12 mouse cellular contexts compared by ENCODE assay signal in the genomic region with DNA sequence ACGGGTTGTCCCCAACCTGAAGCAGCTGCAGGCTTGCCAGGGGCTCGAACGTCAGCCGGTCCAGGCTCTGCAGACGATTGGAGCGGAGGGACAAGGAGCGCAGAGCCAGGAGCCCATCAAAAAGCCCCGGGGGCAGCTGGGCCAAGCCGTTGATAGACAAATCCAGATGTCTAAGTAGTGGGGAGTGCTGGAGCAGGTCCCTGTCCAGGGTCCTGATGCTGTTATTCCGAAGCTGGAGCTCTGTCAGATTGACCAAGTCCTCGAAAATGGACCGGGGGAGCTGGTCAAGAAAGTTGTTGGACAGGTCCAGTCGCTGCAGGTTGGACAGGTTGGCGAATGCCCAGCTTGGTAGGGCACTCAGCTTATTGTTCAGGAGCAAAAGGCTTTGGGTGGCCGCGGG. TPM values are rescaled to one million over a fixed set of nuclear protein-coding genes. Genes with fewer than 3 reads are reported as not detected.
DNase-seq lines count a peak whose midpoint lies in the region; ATAC-seq and TF ChIP-seq lines count a peak whose summit lies in the region.
"Had no signal": no experiment of that assay in that cellular context is flagged by ENCODE, and none has a peak within 500 bp of the region (broad histone marks: within the 10 kb centered on the region; RNA-seq: fewer than 3 reads in every experiment).

No protein-coding gene starts in this region.

- intact Hi-C loops in left cerebral cortex, adult 2 months (cut with DNase I), result no loop called here

- no peaks in the 10 kb centered on the region for H3K4me1 ChIP-seq in intestine, embryonic 14.5 days (replicated peaks; ENCODE audit: control insufficient read depth, insufficient read depth, low read length)
- H3K4me1 ChIP-seq in intestine, postnatal 0 days (replicated peaks; ENCODE audit: control insufficient read depth, insufficient read depth, low read length), result no peaks in the 10 kb centered on the region
- H3K4me1 ChIP-seq in embryonic facial prominence, embryonic 14.5 days (ENCODE audit: control insufficient read depth, insufficient read depth, low read length), result no peaks in the 10 kb centered on the region
- H3K4me1 ChIP-seq: liver, embryonic 13.5 days had no signal

- no peak overlapping the region for H3K9ac ChIP-seq in intestine, embryonic 14.5 days (ENCODE audit: low read length)
- H3K9ac ChIP-seq in intestine, postnatal 0 days (ENCODE audit: low read depth, low read length), result no peak overlapping the region
- no peak overlapping the region for H3K9ac ChIP-seq in embryonic facial prominence, embryonic 14.5 days (ENCODE audit: low read depth, low read length)
- H3K9ac ChIP-seq: forebrain, embryonic 15.5 days; hindbrain, embryonic 15.5 days; liver, embryonic 13.5 days had no signal

- H3K27me3 ChIP-seq in intestine, embryonic 14.5 days (replicated peaks; ENCODE audit: control insufficient read depth, insufficient read depth, low read length), result no peaks in the 10 kb centered on the region
- H3K27me3 ChIP-seq in intestine, postnatal 0 days (replicated peaks; ENCODE audit: control insufficient read depth, insufficient read depth, low read length), result 0 out of 2 replicates have a peak, but pooled peaks cover 8% of the 10 kb centered on the region
- no peaks in the 10 kb centered on the region; the same call in 1 of the 2 replicates for H3K27me3 ChIP-seq in embryonic facial prominence, embryonic 14.5 days (replicated peaks; ENCODE audit: control insufficient read depth, insufficient read depth, low read length)
- H3K27me3 ChIP-seq: forebrain, embryonic 15.5 days; hindbrain, embryonic 15.5 days had no signal

- peak; percentile 81 for DNase-seq in intestine, embryonic 14.5 days (ENCODE audit: low spot score)
- DNase-seq in NIH3T3 (ENCODE audit: low read depth), result peak; percentile 80
- peak; percentile 76 for DNase-seq in embryonic facial prominence, embryonic 14.5 days (ENCODE audit: low spot score)
- DNase-seq in lung, postnatal 4 days, result peak; percentile 49 to 59
- no peak for DNase-seq in left cerebral cortex, adult 2 months (ENCODE audit: extremely low spot score in 1 of 2, low spot score in 2 of 2)
- DNase-seq in c-Kit-positive CD71-positive TER-119-positive erythroid progenitor cells, embryonic 14.5 days (ENCODE audit: low spot score), result no peak
- DNase-seq in natural killer cell, adult 2 months (ENCODE audit: low spot score in 2 of 2), result no peak
- DNase-seq: cerebellum, adult 11-12 months; liver, embryonic 13.5 days had no signal

- no peak for TF ChIP-seq CTCF in intestine, postnatal 0 days (IDR thresholded peaks at IDR 0.05; ENCODE audit: low read depth)
- TF ChIP-seq CTCF in left cerebral cortex, adult 2 months (IDR thresholded peaks at IDR 0.05), result no peak

- no peak overlapping the region for H3K4me3 ChIP-seq in intestine, embryonic 14.5 days (ENCODE audit: low read depth, low read length)
- H3K4me3 ChIP-seq in intestine, postnatal 0 days (ENCODE audit: low read depth, low read length), result no peak overlapping the region
- no peak overlapping the region for H3K4me3 ChIP-seq in embryonic facial prominence, embryonic 14.5 days (ENCODE audit: low read depth, low read length)
- no peak overlapping the region for H3K4me3 ChIP-seq in left cerebral cortex, adult 2 months
- H3K4me3 ChIP-seq: forebrain, embryonic 15.5 days; hindbrain, embryonic 15.5 days; liver, embryonic 13.5 days had no signal

- H3K9me3 ChIP-seq in intestine, embryonic 14.5 days (ENCODE audit: control insufficient read depth, low read length), result no peaks in the 10 kb centered on the region
- H3K9me3 ChIP-seq in intestine, postnatal 0 days (ENCODE audit: control insufficient read depth), result no peaks in the 10 kb centered on the region
- H3K9me3 ChIP-seq in embryonic facial prominence, embryonic 14.5 days (ENCODE audit: control insufficient read depth, low read length), result no peaks in the 10 kb centered on the region; the same call in 1 of the 2 replicates
- H3K9me3 ChIP-seq: forebrain, embryonic 15.5 days; hindbrain, embryonic 15.5 days; liver, embryonic 13.5 days had no signal

- WGBS in intestine, embryonic 14.5 days, result 31% methylated on average over 16 of the region's 16 CpGs
- 36% methylated on average over 16 of the region's 16 CpGs for WGBS in intestine, postnatal 0 days
- WGBS in embryonic facial prominence, embryonic 14.5 days, result 21% methylated on average over 16 of the region's 16 CpGs

- no peaks in the 10 kb centered on the region for H3K36me3 ChIP-seq in intestine, embryonic 14.5 days (ENCODE audit: control insufficient read depth, insufficient read depth, low read length)
- no peaks in the 10 kb centered on the region for H3K36me3 ChIP-seq in intestine, postnatal 0 days (ENCODE audit: control insufficient read depth, insufficient read depth)
- H3K36me3 ChIP-seq in embryonic facial prominence, embryonic 14.5 days (ENCODE audit: control insufficient read depth, insufficient read depth, low read length), result no peaks in the 10 kb centered on the region
- H3K36me3 ChIP-seq: forebrain, embryonic 15.5 days; liver, embryonic 13.5 days had no signal

- ATAC-seq in intestine, embryonic 14.5 days (replicated peaks; ENCODE audit: low FRiP score, low TSS enrichment, low read depth), result no peak
- no peak for ATAC-seq in intestine, postnatal 0 days
- ATAC-seq in embryonic facial prominence, embryonic 14.5 days (ENCODE audit: low read depth), result no peak
- ATAC-seq: forebrain, embryonic 15.5 days had no signal

- H3K27ac ChIP-seq in intestine, embryonic 14.5 days (ENCODE audit: low read depth), result no peak overlapping the region
- H3K27ac ChIP-seq in intestine, postnatal 0 days (ENCODE audit: low read depth, low read length), result no peak overlapping the region
- H3K27ac ChIP-seq in embryonic facial prominence, embryonic 14.5 days (replicated peaks; ENCODE audit: low read depth, low read length), result no peak overlapping the region
- H3K27ac ChIP-seq in left cerebral cortex, adult 2 months, result no peak overlapping the region
- H3K27ac ChIP-seq: forebrain, embryonic 15.5 days; hindbrain, embryonic 15.5 days; liver, embryonic 13.5 days had no signal

- no peak overlapping the region for H3K4me2 ChIP-seq in intestine, embryonic 14.5 days (ENCODE audit: low read length)
- H3K4me2 ChIP-seq in intestine, postnatal 0 days (replicated peaks; ENCODE audit: low read depth), result no peak overlapping the region
- H3K4me2 ChIP-seq in embryonic facial prominence, embryonic 14.5 days (ENCODE audit: low read depth, low read length), result no peak overlapping the region
- H3K4me2 ChIP-seq: forebrain, embryonic 15.5 days; hindbrain, embryonic 15.5 days; liver, embryonic 13.5 days had no signal

RNA-seq across cellular contexts. Expression of gene Lrtm2, which starts 10.1 kb away (rescaled TPM):
- polyA plus RNA-seq in intestine, embryonic 14.5 days (2014; fragmentation: Nextera tagmentation; extraction: Ambion mirVana), result 0.48 and 0.69 TPM in 2 replicates
- 0.04 TPM in 2 replicates for polyA plus RNA-seq in intestine, postnatal 0 days (2015; fragmentation: Nextera tagmentation; extraction: Ambion mirVana)
- 0.18 and 0.29 TPM in 2 replicates for polyA plus RNA-seq in embryonic facial prominence, embryonic 14.5 days (2014; fragmentation: Nextera tagmentation; extraction: Ambion mirVana)
- total RNA-seq in left cerebral cortex, adult 2 months (2021), result 10 to 100 TPM; 60.5 to 63.9 TPM
- polyA plus RNA-seq: liver, embryonic 13.5 days had no signal

Comparison
In these comparisons a context has a peak if more than half of its experiments do, and no peak if none do; other contexts are left out.
1. DNase-seq: peak in intestine, embryonic 14.5 days (single experiment), NIH3T3 (single experiment), embryonic facial prominence, embryonic 14.5 days (single experiment) and lung, postnatal 4 days (2 of 2); none in left cerebral cortex, adult 2 months (0 of 2), c-Kit-positive CD71-positive TER-119-positive erythroid progenitor cells, embryonic 14.5 days (single experiment) and natural killer cell, adult 2 months (0 of 2).